Mouse (Mus musculus): ENCODE results near the gene Cdc37. TPM values are rescaled to one million over a fixed set of nuclear protein-coding genes. Genes with fewer than 3 reads are reported as not detected.

Cdc37 gene
- polyA plus RNA-seq, 1 experiment from 2014 or later, result 165 TPM

DNA sequence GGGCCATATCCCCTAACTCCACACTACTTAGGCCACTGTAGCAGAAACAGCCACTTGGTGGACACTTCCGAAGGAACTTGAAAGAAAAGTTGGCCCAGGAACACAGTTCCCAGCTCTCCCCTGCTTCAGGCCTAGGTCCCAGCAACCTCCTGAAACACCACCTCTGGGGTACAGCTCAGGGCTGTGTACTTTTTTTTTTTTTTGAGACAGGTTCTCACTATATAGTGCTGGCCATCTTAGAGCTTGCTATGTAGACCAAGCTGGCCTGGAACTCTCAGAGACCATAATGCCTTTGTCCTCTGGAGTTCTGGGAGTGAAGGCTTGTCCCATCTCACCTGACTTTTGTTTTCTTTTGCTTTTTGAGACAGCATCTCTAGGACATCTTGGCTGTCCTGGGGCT lies 19.4 kb upstream of the Cdc37 start:
- Histone ChIP-seq H3K27me3 (replicated peaks; ENCODE audit: insufficient read depth, low read length) (peaks cover 20% of the 10 kb centered on the region), H3K36me3 (ENCODE audit: insufficient read depth, low read length) (no peaks in the 10 kb centered on the region), H3K27ac (ENCODE audit: low read length) (0 out of 2 replicates have a peak overlapping the region, but pooled peaks have one; percentile 86), H3K4me3 (ENCODE audit: low read depth, low read length) (no peak overlapping the region), H3K9ac (replicated peaks; ENCODE audit: low read depth) (no peak overlapping the region), H3K9me3 (ENCODE audit: low read length) (no peaks in the 10 kb centered on the region), H3K4me1 (ENCODE audit: insufficient read depth, low read depth, low read length) (peaks cover 21% of the 10 kb centered on the region), H3K4me2 (replicated peaks; ENCODE audit: low read depth, low read length) (no peak overlapping the region)
- WGBS, result 33% methylated on average over 1 of the region's 1 CpGs
- TF ChIP-seq EP300 (IDR thresholded peaks at IDR 0.05) (no peak), CTCF (IDR thresholded peaks at IDR 0.05) (no peak)
- no peak for ATAC-seq
- DNase-seq (ENCODE audit: low spot score), result no peak

DNA sequence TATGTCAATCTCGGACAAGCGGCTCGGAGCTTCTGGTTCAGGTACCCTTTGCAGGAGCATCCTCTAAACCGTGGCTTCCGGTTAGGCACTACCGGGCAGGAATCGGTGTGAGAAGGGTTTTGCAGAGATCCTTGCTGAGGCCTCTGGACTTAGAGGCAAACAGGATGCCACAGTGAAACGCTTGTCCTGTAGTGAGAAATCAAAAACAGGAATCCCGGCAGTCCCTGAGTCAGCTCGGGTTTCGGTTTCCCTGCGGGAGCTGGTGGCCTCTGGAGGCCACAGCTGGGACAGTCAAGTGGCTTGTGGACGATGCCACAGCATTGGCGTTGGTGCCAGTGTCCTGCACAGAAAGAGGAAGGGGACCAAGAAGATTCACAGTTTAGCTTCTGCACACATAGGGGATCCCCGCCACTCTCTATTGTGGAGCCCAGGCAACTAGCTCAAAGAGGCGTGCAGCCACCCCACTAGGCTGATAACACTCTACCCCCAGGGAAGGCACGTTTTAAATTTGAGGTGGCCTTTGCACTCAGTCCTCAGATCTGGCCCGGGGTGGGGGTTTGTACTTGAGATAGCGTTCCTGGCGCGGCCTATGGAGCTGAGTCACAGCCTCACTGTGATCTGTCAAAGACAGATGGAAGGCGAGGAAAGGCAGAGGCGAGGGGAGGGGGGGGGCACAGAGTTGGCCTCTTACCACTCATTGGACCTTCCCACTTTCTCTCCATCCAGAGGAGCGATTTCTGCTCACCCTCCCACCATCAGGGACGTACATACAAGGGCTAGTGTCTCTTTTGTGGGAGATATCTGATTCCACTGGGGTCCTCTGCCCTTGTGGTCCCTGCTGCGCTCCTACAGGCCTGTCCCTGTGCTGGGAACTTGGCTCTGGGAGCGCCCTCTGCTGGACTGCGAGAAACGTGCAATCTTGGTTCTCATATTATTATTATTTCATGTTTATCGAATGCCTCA lies 18.7 kb upstream of the Cdc37 start:
- WGBS, result 7% methylated on average over 30 of the region's 30 CpGs
- H3K9ac ChIP-seq (replicated peaks; ENCODE audit: low read depth), result peak overlapping the region; percentile 6; the same call in 1 of the 2 replicates
- DNase-seq (ENCODE audit: low spot score) (peak; percentile 82), ATAC-seq (peak; percentile 66)
- TF ChIP-seq CTCF (IDR thresholded peaks at IDR 0.05), result peak; percentile 96
- no peak for TF ChIP-seq EP300 (IDR thresholded peaks at IDR 0.05)
- peaks cover 21% of the 10 kb centered on the region for H3K4me1 ChIP-seq (ENCODE audit: insufficient read depth, low read depth, low read length)
- H3K36me3 ChIP-seq (ENCODE audit: insufficient read depth, low read length), result no peaks in the 10 kb centered on the region
- peak overlapping the region; percentile 86 for H3K27ac ChIP-seq (ENCODE audit: low read length)
- H3K9me3 ChIP-seq (ENCODE audit: low read length), result no peaks in the 10 kb centered on the region
- H3K4me3 ChIP-seq (ENCODE audit: low read depth, low read length), result peak overlapping the region; percentile 30
- H3K27me3 ChIP-seq (replicated peaks; ENCODE audit: insufficient read depth, low read length), result peaks cover 27% of the 10 kb centered on the region
- H3K4me2 ChIP-seq (replicated peaks; ENCODE audit: low read depth, low read length), result peak overlapping the region; percentile 80

DNA sequence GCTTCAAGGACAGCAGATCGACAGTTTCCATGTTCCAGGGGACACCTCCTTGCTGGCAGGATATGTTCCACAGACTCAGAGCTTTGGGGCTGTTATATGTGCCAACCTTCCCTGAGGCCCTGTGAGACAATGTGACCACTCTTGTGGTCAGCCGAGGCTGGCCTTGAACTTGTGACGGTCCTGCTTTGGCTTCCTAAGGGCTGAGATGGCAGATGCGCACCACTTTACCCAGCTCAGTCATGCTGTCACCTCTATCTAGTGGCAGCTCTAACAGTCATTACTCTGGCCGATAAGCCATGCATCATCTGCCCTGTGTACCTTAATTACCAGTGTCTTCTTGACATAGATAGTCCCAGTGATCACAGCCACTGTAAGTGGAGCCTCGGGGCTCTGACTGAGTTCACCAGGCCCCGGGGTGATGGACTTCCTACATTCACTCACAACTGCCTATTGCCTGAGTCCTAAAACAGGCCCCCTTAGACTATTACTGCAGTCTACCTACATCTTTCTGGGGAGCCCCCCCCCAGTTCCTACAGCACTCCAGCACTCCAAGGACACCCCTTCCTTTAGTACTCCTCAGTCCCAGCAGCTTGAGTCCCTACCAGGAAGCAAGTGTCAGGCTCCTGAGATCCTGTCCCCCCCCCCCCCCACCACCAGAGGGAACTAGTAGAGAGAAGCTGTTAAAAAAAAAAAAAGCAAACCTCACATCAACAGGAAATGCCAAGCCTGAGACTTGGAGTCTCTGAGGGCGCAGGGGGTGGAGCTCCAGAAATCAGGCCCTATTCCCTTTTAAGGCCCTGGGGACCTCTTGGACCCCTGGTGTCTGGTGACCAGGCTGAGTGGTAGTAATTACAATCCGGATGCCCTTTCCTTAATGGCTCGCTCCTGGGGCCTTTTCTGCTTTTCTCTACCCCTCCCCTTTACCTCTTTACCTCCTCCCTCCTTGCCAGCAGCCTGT lies 17.6 kb upstream of the Cdc37 start:
- ATAC-seq, result peak; percentile 29; the same call in 1 of the 2 replicates
- no peaks in the 10 kb centered on the region for H3K36me3 ChIP-seq (ENCODE audit: insufficient read depth, low read length)
- peak overlapping the region; percentile 6; the same call in 1 of the 2 replicates for H3K9ac ChIP-seq (replicated peaks; ENCODE audit: low read depth)
- H3K4me3 ChIP-seq (ENCODE audit: low read depth, low read length), result peak overlapping the region; percentile 30
- H3K4me2 ChIP-seq (replicated peaks; ENCODE audit: low read depth, low read length), result peak overlapping the region; percentile 80
- no peaks in the 10 kb centered on the region for H3K9me3 ChIP-seq (ENCODE audit: low read length)
- WGBS, result 51% methylated on average over 10 of the region's 10 CpGs
- peaks cover 30% of the 10 kb centered on the region for H3K27me3 ChIP-seq (replicated peaks; ENCODE audit: insufficient read depth, low read length)
- H3K27ac ChIP-seq (ENCODE audit: low read length), result peak overlapping the region; percentile 86
- DNase-seq (ENCODE audit: low spot score), result peak; percentile 78
- peak; percentile 24; the same call in 1 of the 2 replicates for TF ChIP-seq CTCF (IDR thresholded peaks at IDR 0.05)
- no peak for TF ChIP-seq EP300 (IDR thresholded peaks at IDR 0.05)
- peaks cover 21% of the 10 kb centered on the region for H3K4me1 ChIP-seq (ENCODE audit: insufficient read depth, low read depth, low read length)

DNA sequence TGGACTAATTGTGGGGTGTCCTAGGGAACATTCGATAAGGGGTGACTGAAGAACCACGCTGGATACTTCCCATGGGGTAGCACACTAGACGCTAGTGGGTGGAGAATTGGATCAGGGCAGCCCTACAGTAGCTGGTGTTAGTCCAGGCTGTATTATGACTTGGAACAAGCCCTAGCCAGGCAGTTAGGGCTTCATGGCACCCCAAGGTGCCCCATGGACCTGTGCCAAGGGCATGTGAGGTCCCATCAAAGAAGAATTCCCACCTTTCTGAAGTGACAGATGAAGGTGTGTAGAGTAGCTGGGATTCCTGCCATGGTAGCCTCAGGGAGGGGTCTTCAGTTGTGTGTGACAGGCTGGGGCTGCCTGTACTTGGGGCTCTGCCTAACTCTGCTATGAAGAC lies 16.7 kb upstream of the Cdc37 start:
- 28% methylated on average over 3 of the region's 3 CpGs for WGBS
- Histone ChIP-seq H3K9ac (replicated peaks; ENCODE audit: low read depth) (no peak overlapping the region), H3K27me3 (replicated peaks; ENCODE audit: insufficient read depth, low read length) (peaks cover 33% of the 10 kb centered on the region)

DNA sequence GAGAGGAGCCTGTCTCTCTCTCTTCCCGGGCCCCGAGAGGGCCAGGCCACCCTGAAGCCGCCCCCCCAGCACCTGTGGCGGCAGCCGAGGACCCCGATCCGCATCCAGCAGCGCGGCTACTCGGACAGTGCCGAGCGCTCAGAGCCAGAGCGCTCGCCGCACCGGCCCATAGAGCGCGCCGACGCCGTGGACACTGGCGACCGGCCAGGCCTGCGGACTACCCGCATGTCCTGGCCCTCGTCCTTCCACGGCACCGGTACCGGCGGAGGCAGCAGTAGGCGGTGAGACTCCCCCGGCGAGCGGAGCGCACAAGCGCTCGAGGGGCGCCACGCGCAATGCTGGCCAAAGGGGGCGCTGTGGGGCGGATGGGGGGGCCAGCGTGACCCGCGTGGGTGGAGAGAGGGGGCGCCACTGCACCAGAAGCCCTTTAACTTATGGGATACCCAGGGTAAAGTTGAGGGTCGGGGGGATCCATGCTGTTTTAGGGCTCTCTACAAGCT lies 16.2 kb upstream of the Cdc37 start:
- H3K27ac ChIP-seq (ENCODE audit: low read length), result no peak overlapping the region

More for the DNA sequence above, 16.7 kb upstream of the Cdc37 start:
- Histone ChIP-seq H3K36me3 (ENCODE audit: insufficient read depth, low read length) (no peaks in the 10 kb centered on the region), H3K27ac (ENCODE audit: low read length) (peak overlapping the region; percentile 86; the same call in 1 of the 2 replicates), H3K4me3 (ENCODE audit: low read depth, low read length) (peak overlapping the region; percentile 43; the same call in 1 of the 2 replicates), H3K4me1 (ENCODE audit: insufficient read depth, low read depth, low read length) (peaks cover 21% of the 10 kb centered on the region), H3K9me3 (ENCODE audit: low read length) (no peaks in the 10 kb centered on the region), H3K4me2 (replicated peaks; ENCODE audit: low read depth, low read length) (peak overlapping the region; percentile 80)
- TF ChIP-seq EP300 (IDR thresholded peaks at IDR 0.05) (no peak), CTCF (IDR thresholded peaks at IDR 0.05) (no peak)
- no peak for ATAC-seq
- DNase-seq (ENCODE audit: low spot score), result no peak

More for the DNA sequence above, 16.2 kb upstream of the Cdc37 start:
- H3K36me3 ChIP-seq (ENCODE audit: insufficient read depth, low read length), result no peaks in the 10 kb centered on the region
- peak overlapping the region; percentile 43 for H3K4me3 ChIP-seq (ENCODE audit: low read depth, low read length)
- ATAC-seq (no peak), DNase-seq (ENCODE audit: low spot score) (peak; percentile 23)
- peak overlapping the region; percentile 35; the same call in 1 of the 2 replicates for H3K9ac ChIP-seq (replicated peaks; ENCODE audit: low read depth)
- WGBS, result under 1% methylated on average over 42 of the region's 47 CpGs
- peaks cover 21% of the 10 kb centered on the region for H3K4me1 ChIP-seq (ENCODE audit: insufficient read depth, low read depth, low read length)
- H3K9me3 ChIP-seq (ENCODE audit: low read length), result no peaks in the 10 kb centered on the region
- H3K27me3 ChIP-seq (replicated peaks; ENCODE audit: insufficient read depth, low read length), result peaks cover 33% of the 10 kb centered on the region
- peak overlapping the region; percentile 80 for H3K4me2 ChIP-seq (replicated peaks; ENCODE audit: low read depth, low read length)
- TF ChIP-seq EP300 (IDR thresholded peaks at IDR 0.05), result no peak
- peak; percentile 79 for TF ChIP-seq CTCF (IDR thresholded peaks at IDR 0.05)
